Comparison of ENCODE assay signal across 13 mouse cellular contexts in the genomic region with DNA sequence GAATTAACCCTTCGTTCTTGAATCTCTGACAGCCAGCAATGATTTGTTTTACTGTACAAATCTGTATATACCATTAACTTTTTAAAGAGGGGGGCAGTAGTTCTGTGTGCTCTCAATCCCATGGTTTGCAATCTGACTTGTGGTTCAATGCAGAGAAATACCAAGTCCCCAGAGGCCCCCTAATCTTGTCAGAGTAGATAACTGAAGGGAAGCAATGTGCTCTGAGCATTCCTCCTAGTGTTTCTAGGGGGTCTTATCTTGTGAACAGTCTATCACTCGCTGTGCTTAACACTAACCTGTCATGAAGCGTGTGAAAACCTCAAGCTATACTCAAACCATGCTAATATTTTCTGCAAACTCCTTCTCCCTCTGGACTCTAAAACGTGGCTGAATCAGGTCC.
"Had no signal": no experiment of that assay in that cellular context is flagged by ENCODE, and none has a peak within 500 bp of the region (broad histone marks: within the 10 kb centered on the region; RNA-seq: fewer than 3 reads in every experiment).

No protein-coding gene starts in this region.

- H3K27me3 ChIP-seq: neural tube, embryonic 13.5 days had no signal

- H3K4me3 ChIP-seq: limb, embryonic 13.5 days; midbrain, embryonic 10.5 days; neural tube, embryonic 13.5 days had no signal

- H3K4me1 ChIP-seq: limb, embryonic 13.5 days; neural tube, embryonic 13.5 days had no signal

- ATAC-seq: midbrain, embryonic 16.5 days had no signal

- H3K4me2 ChIP-seq: limb, embryonic 13.5 days; neural tube, embryonic 13.5 days had no signal

- H3K36me3 ChIP-seq: limb, embryonic 13.5 days; midbrain, embryonic 10.5 days; neural tube, embryonic 13.5 days had no signal

- H3K9me3 ChIP-seq: limb, embryonic 13.5 days; midbrain, embryonic 10.5 days; neural tube, embryonic 13.5 days had no signal

- H3K27ac ChIP-seq: limb, embryonic 13.5 days; liver, embryonic 14.5 days; midbrain, embryonic 10.5 days; neural tube, embryonic 13.5 days had no signal

- H3K9ac ChIP-seq: limb, embryonic 13.5 days; liver, embryonic 14.5 days; neural tube, embryonic 13.5 days had no signal

- DNase-seq: kidney, postnatal 14 days; left cerebral cortex, postnatal 4 days; lung, adult 18-20 months; retina, postnatal 1 day; right cerebral cortex, postnatal 4 days; spleen, adult 18-20 months; thymus, adult 18-20 months; thymus, postnatal 14 days had no signal
